Mouse (Mus musculus) forebrain, embryonic 11.5 days (tissue): Measurements from ENCODE around the gene Kmt5a. TPM values are rescaled to one million over a fixed set of nuclear protein-coding genes. Genes with fewer than 3 reads are reported as not detected.

Experiments used
- ATAC-seq: fragments of 200-750 bp; cut with Nextera tagmentation; replicated peaks from 2 replicates; pipeline ENCODE4 v1.8.0; 2017; ENCODE audit warnings: moderate TSS enrichment; ENCODE audit not compliant: low FRiP score
- DNase-seq: peaks from one replicate; pipeline ENCODE4 v3.0.0-alpha.2; 2017; ENCODE audit warnings: low spot score
- H3K27ac ChIP-seq: fragments of 300-500 bp; sonication (generic); 2 replicates; pipeline ENCODE4 v1.5.1; 2014; ENCODE audit warnings: low read depth, low read length
- H3K27me3 ChIP-seq: fragments of 300-500 bp; sonication (generic); 2 replicates; pipeline ENCODE4 v1.6.1; 2014; ENCODE audit warnings: mild to moderate bottlenecking, low read length, mixed read lengths; ENCODE audit not compliant: control insufficient read depth, insufficient read depth
- H3K36me3 ChIP-seq: fragments of 300-500 bp; sonication (generic); 2 replicates; pipeline ENCODE4 v1.6.1; 2014; ENCODE audit warnings: mild to moderate bottlenecking, low read length, moderate library complexity, mixed read lengths; ENCODE audit not compliant: control insufficient read depth, insufficient read depth
- H3K4me1 ChIP-seq: fragments of 300-500 bp; sonication (generic); replicated peaks from 2 replicates; pipeline ENCODE4 v1.6.1; 2014; ENCODE audit warnings: low read length, mixed read lengths; ENCODE audit not compliant: control insufficient read depth, insufficient read depth
- H3K4me2 ChIP-seq: fragments of 300-500 bp; sonication (generic); 2 replicates; pipeline ENCODE4 v1.6.1; 2014; ENCODE audit warnings: low read depth, mild to moderate bottlenecking, low read length, moderate library complexity, mixed read lengths; ENCODE audit not compliant: severe bottlenecking
- H3K4me3 ChIP-seq: fragments of 300-500 bp; sonication (generic); 2 replicates; pipeline ENCODE4 v1.5.1; 2014; ENCODE audit warnings: low read depth, low read length
- H3K9ac ChIP-seq: fragments of 300-500 bp; sonication (generic); 2 replicates; pipeline ENCODE4 v1.6.1; 2014; ENCODE audit warnings: low read length
- H3K9me3 ChIP-seq: fragments of 300-500 bp; sonication (generic); 2 replicates; pipeline ENCODE4 v1.6.1; 2016; ENCODE audit warnings: low read length, mixed read lengths; ENCODE audit not compliant: control insufficient read depth
- WGBS: fragments of 180-500 bp; shearing (Covaris S2); extraction: QIAGEN DNeasy Blood & Tissue Kit; methylation state at CpG from one replicate; pipeline ENCODE4 v1.1.7; 2014; 5-methylcytosine and 5-hydroxymethylcytosine counted together
- polyA plus RNA-seq: library from polyadenylated mRNA; unstranded; fragments of >200 nt; fragmentation: Nextera tagmentation; extraction: Ambion mirVana; gene quantifications from 2 replicates; pipeline ENCODE4 v1.2.1, GENCODE M21; 2014

Kmt5a gene
- polyA plus RNA-seq, 1 experiment from 2014 or later: 120 TPM

GRCm38 (mm10) chr5:124440094-124440701 lies 468 bp downstream of the Kmt5a start:
- WGBS: under 1% methylated on average over 30 of the region's 30 CpGs
- Histone ChIP-seq H3K4me2 (peak overlapping the region; percentile 94), H3K36me3 (no peaks in the 10 kb centered on the region; the same call in 1 of the 2 replicates), H3K27ac (peak overlapping the region; percentile 93), H3K9ac (peak overlapping the region; percentile 82), H3K4me1 (peaks cover 5% of the 10 kb centered on the region; the same call in 1 of the 2 replicates), H3K9me3 (no peaks in the 10 kb centered on the region), H3K27me3 (no peaks in the 10 kb centered on the region), H3K4me3 (peak overlapping the region; percentile 70)
- DNase-seq: no peak
- ATAC-seq: peak; percentile 68

- peaks cover 18% of the 10 kb centered on the region for H3K4me1 ChIP-seq
- no peak for ATAC-seq
- no peaks in the 10 kb centered on the region for H3K27me3 ChIP-seq
- no peak overlapping the region for H3K4me2 ChIP-seq
- 93% methylated on average over 2 of the region's 2 CpGs for WGBS
- no peak overlapping the region for H3K4me3 ChIP-seq
- H3K9ac ChIP-seq: no peak overlapping the region
- no peaks in the 10 kb centered on the region; the same call in 1 of the 2 replicates for H3K36me3 ChIP-seq
- DNase-seq: no peak
- no peak overlapping the region for H3K27ac ChIP-seq
- no peaks in the 10 kb centered on the region for H3K9me3 ChIP-seq
These were observed 2.9 kb downstream of the Kmt5a start for GRCm38 (mm10) chr5:124442628-124443027.

- DNase-seq (no peak), ATAC-seq (no peak)
- peaks cover 19% of the 10 kb centered on the region for H3K4me1 ChIP-seq
- H3K27me3 ChIP-seq: no peaks in the 10 kb centered on the region
- no peak overlapping the region for H3K4me3 ChIP-seq
- peaks cover 2% of the 10 kb centered on the region; the same call in 1 of the 2 replicates for H3K36me3 ChIP-seq
- no peak overlapping the region for H3K4me2 ChIP-seq
- no peak overlapping the region for H3K27ac ChIP-seq
- H3K9me3 ChIP-seq: no peaks in the 10 kb centered on the region
- no peak overlapping the region for H3K9ac ChIP-seq
- 64% methylated on average over 3 of the region's 3 CpGs for WGBS
These were observed 4.5 kb downstream of the Kmt5a start for GRCm38 (mm10) chr5:124444208-124444607.

- peak overlapping the region; percentile 71 for H3K27ac ChIP-seq
- H3K4me2 ChIP-seq: peak overlapping the region; percentile 93
- no peaks in the 10 kb centered on the region for H3K9me3 ChIP-seq
- peak overlapping the region; percentile 96 for H3K4me3 ChIP-seq
- peaks cover 19% of the 10 kb centered on the region for H3K4me1 ChIP-seq
- WGBS: 6% methylated on average over 54 of the region's 66 CpGs
- H3K27me3 ChIP-seq: no peaks in the 10 kb centered on the region
- peaks cover 4% of the 10 kb centered on the region; the same call in 1 of the 2 replicates for H3K36me3 ChIP-seq
- ATAC-seq (peak; percentile 84), DNase-seq (peak; percentile 87)
- H3K9ac ChIP-seq: peak overlapping the region; percentile 91
These were observed 5.2 kb downstream of the Kmt5a start for GRCm38 (mm10) chr5:124444661-124445561.

GRCm38 (mm10) chr5:124445621-124446293 lies 6.0 kb downstream of the Kmt5a start:
- no peaks in the 10 kb centered on the region for H3K27me3 ChIP-seq

GRCm38 (mm10) chr5:124446301-124446881 lies 6.7 kb downstream of the Kmt5a start:
- Histone ChIP-seq H3K4me1 (peaks cover 19% of the 10 kb centered on the region), H3K27me3 (no peaks in the 10 kb centered on the region), H3K9me3 (no peaks in the 10 kb centered on the region), H3K4me2 (peak overlapping the region; percentile 93), H3K9ac (peak overlapping the region; percentile 91), H3K27ac (peak overlapping the region; percentile 70), H3K4me3 (peak overlapping the region; percentile 96), H3K36me3 (peaks cover 10% of the 10 kb centered on the region)
- DNase-seq (peak; percentile 73), ATAC-seq (peak; percentile 59)
- 3% methylated on average over 15 of the region's 15 CpGs for WGBS

More at GRCm38 (mm10) chr5:124445621-124446293, 6.0 kb downstream of the Kmt5a start:
- peak; percentile 71 for ATAC-seq
- Histone ChIP-seq H3K4me3 (peak overlapping the region; percentile 96), H3K36me3 (peaks cover 5% of the 10 kb centered on the region; the same call in 1 of the 2 replicates), H3K4me1 (peaks cover 19% of the 10 kb centered on the region), H3K9ac (peak overlapping the region; percentile 91), H3K9me3 (no peaks in the 10 kb centered on the region), H3K4me2 (peak overlapping the region; percentile 93), H3K27ac (peak overlapping the region; percentile 70)
- WGBS: 2% methylated on average over 35 of the region's 77 CpGs
- DNase-seq: peak; percentile 81

GRCm38 (mm10) chr5:124449494-124449893 lies 9.8 kb downstream of the Kmt5a start:
- no peak for ATAC-seq
- Histone ChIP-seq H3K4me2 (no peak overlapping the region), H3K27me3 (no peaks in the 10 kb centered on the region), H3K9ac (no peak overlapping the region), H3K36me3 (peaks cover 17% of the 10 kb centered on the region), H3K4me3 (no peak overlapping the region), H3K9me3 (no peaks in the 10 kb centered on the region), H3K4me1 (peaks cover 18% of the 10 kb centered on the region), H3K27ac (no peak overlapping the region)
- 82% methylated on average over 6 of the region's 6 CpGs for WGBS
- no peak for DNase-seq

- no peak overlapping the region for H3K4me3 ChIP-seq
- no peaks in the 10 kb centered on the region for H3K27me3 ChIP-seq
- WGBS: 92% methylated on average over 7 of the region's 7 CpGs
- peaks cover 17% of the 10 kb centered on the region for H3K36me3 ChIP-seq
- H3K9ac ChIP-seq: no peak overlapping the region
- DNase-seq: no peak
- no peak overlapping the region for H3K27ac ChIP-seq
- ATAC-seq: no peak
- no peaks in the 10 kb centered on the region for H3K9me3 ChIP-seq
- H3K4me1 ChIP-seq: peaks cover 14% of the 10 kb centered on the region
- no peak overlapping the region for H3K4me2 ChIP-seq
These were observed 10.3 kb downstream of the Kmt5a start for GRCm38 (mm10) chr5:124450051-124450450.
